Mouse (Mus musculus) liver, adult 2 months (tissue): ENCODE measurements around the gene Gm20388. TPM values are rescaled to one million over a fixed set of nuclear protein-coding genes. Genes with fewer than 3 reads are reported as not detected.

Source experiments
- DNase-seq: peaks from one replicate; pipeline ENCODE4 v3.0.0-alpha.2; 2011; ENCODE audit warnings: low read depth, low spot score; ENCODE audit errors: extremely low read depth
- H3K27ac ChIP-seq: fragments of 200-500 bp; replicated peaks from 2 replicates; pipeline ENCODE4 v1.5.1; 2012; ENCODE audit warnings: low read depth, mild to moderate bottlenecking, control low read depth, inconsistent platforms, low read length; ENCODE audit not compliant: insufficient read depth
- H3K27me3 ChIP-seq: fragments of 200-500 bp; 2 replicates; pipeline ENCODE4 v1.6.1; 2012; ENCODE audit warnings: mild to moderate bottlenecking, moderate library complexity, low read length, inconsistent platforms; ENCODE audit not compliant: control insufficient read depth, insufficient read depth
- H3K36me3 ChIP-seq: fragments of 200-500 bp; 2 replicates; pipeline ENCODE4 v1.6.1; 2012; ENCODE audit warnings: low read length, inconsistent platforms; ENCODE audit not compliant: control insufficient read depth, insufficient read depth
- H3K4me1 ChIP-seq: fragments of 200-500 bp; 2 replicates; pipeline ENCODE4 v1.6.1; 2011; ENCODE audit warnings: low read length; ENCODE audit not compliant: control insufficient read depth, insufficient read depth
- H3K4me3 ChIP-seq: fragments of 200-500 bp; 2 replicates; pipeline ENCODE4 v1.5.1; 2011; ENCODE audit warnings: low read depth, mild to moderate bottlenecking, control low read depth, low read length, moderate library complexity; ENCODE audit not compliant: insufficient read depth
- H3K79me2 ChIP-seq: fragments of 200-500 bp; 2 replicates; pipeline ENCODE4 v1.6.1; 2012; ENCODE audit warnings: inconsistent platforms, mild to moderate bottlenecking, low read length, moderate library complexity; ENCODE audit not compliant: control insufficient read depth, insufficient read depth
- H3K9ac ChIP-seq: fragments of 200-500 bp; 2 replicates; pipeline ENCODE4 v1.6.1; 2012; ENCODE audit warnings: low read depth, mild to moderate bottlenecking, control low read depth, inconsistent platforms, low read length
- CTCF ChIP-seq: fragments of 200-500 bp; IDR thresholded peaks from 2 replicates; pipeline ENCODE4 v1.5.1; 2011; ENCODE audit warnings: low read depth, low read length, control low read depth
- POLR2A ChIP-seq: fragments of 200-500 bp; IDR thresholded peaks from 2 replicates; pipeline ENCODE4 v1.6.1; 2011; ENCODE audit warnings: low read length, control low read depth; ENCODE audit not compliant: insufficient read depth; ENCODE audit errors: extremely low read depth
- WGBS: fragments of 180-500 bp; shearing (Covaris S2); methylation state at CpG from one replicate; pipeline ENCODE4 v1.1.7; 2018; 5-methylcytosine and 5-hydroxymethylcytosine counted together
- polyA plus RNA-seq: library from polyadenylated mRNA; depleted of rRNA; stranded (reverse); fragments of >200 nt; gene quantifications from 2 replicates; pipeline ENCODE4 v1.2.3, GENCODE M21; 2012
- total RNA-seq: library from RNA; depleted of rRNA; stranded (reverse); fragments of >200 nt; gene quantifications from 2 replicates; pipeline ENCODE4 v1.2.3, GENCODE M21; 2014

Gm20388 gene
- total and polyA plus RNA-seq, 2 experiments: 6.4 to 19.9 TPM

GRCm38 (mm10) chr8:121376116-121376950, 1465.7 kb downstream of the Gm20388 start:
- Histone ChIP-seq H3K36me3 (no peaks in the 10 kb centered on the region), H3K27ac (peak overlapping the region; percentile 35; the same call in 1 of the 2 replicates), H3K9ac (no peak overlapping the region), H3K4me1 (no peaks in the 10 kb centered on the region), H3K4me3 (no peak overlapping the region), H3K79me2 (no peaks in the 10 kb centered on the region), H3K27me3 (no peaks in the 10 kb centered on the region)
- DNase-seq: peak; percentile 36
- no peak for TF ChIP-seq POLR2A
- no peak for TF ChIP-seq CTCF
- WGBS: 65% methylated on average over 10 of the region's 10 CpGs

- WGBS: 30% methylated on average over 10 of the region's 10 CpGs
- Histone ChIP-seq H3K27ac (no peak overlapping the region), H3K9ac (no peak overlapping the region), H3K36me3 (no peaks in the 10 kb centered on the region), H3K4me3 (no peak overlapping the region), H3K4me1 (no peaks in the 10 kb centered on the region), H3K27me3 (no peaks in the 10 kb centered on the region), H3K79me2 (no peaks in the 10 kb centered on the region)
- TF ChIP-seq CTCF (no peak), POLR2A (no peak)
- DNase-seq: no peak
Observed at GRCm38 (mm10) chr8:121377680-121378079, 1467.0 kb downstream of the Gm20388 start.

- Histone ChIP-seq H3K4me3 (no peak overlapping the region), H3K36me3 (no peaks in the 10 kb centered on the region), H3K27me3 (no peaks in the 10 kb centered on the region), H3K27ac (no peak overlapping the region), H3K9ac (no peak overlapping the region), H3K79me2 (no peaks in the 10 kb centered on the region), H3K4me1 (peaks cover 5% of the 10 kb centered on the region; the same call in 1 of the 2 replicates)
- no peak for DNase-seq
- WGBS: 86% methylated on average over 1 of the region's 1 CpGs
- TF ChIP-seq CTCF: no peak
- TF ChIP-seq POLR2A: no peak
Observed at GRCm38 (mm10) chr8:121379387-121379786, 1468.7 kb downstream of the Gm20388 start.

- Histone ChIP-seq H3K79me2 (no peaks in the 10 kb centered on the region), H3K4me3 (no peak overlapping the region; the same call in 1 of the 2 replicates), H3K9ac (no peak overlapping the region), H3K27me3 (no peaks in the 10 kb centered on the region), H3K4me1 (peaks cover 5% of the 10 kb centered on the region; the same call in 1 of the 2 replicates), H3K36me3 (no peaks in the 10 kb centered on the region), H3K27ac (no peak overlapping the region)
- WGBS: 4% methylated on average over 21 of the region's 21 CpGs
- no peak for DNase-seq
- peak; percentile 91 for TF ChIP-seq CTCF
- TF ChIP-seq POLR2A: no peak
Observed at GRCm38 (mm10) chr8:121382583-121383241, 1472.1 kb downstream of the Gm20388 start.

GRCm38 (mm10) chr8:121385540-121385939, 1474.9 kb downstream of the Gm20388 start:
- H3K79me2 ChIP-seq: no peaks in the 10 kb centered on the region
- H3K4me3 ChIP-seq: no peak overlapping the region
- peaks cover 5% of the 10 kb centered on the region; the same call in 1 of the 2 replicates for H3K4me1 ChIP-seq
- WGBS: 51% methylated on average over 7 of the region's 7 CpGs
- H3K27me3 ChIP-seq: no peaks in the 10 kb centered on the region
- DNase-seq: no peak
- no peak overlapping the region for H3K27ac ChIP-seq
- no peaks in the 10 kb centered on the region for H3K36me3 ChIP-seq
- TF ChIP-seq POLR2A (no peak), CTCF (no peak)
- no peak overlapping the region for H3K9ac ChIP-seq
